Mouse (Mus musculus) forebrain, postnatal 0 days (tissue): ENCODE measurements around the gene Tfb1m. TPM values are rescaled to one million over a fixed set of nuclear protein-coding genes. Genes with fewer than 3 reads are reported as not detected.

Experiments
- ATAC-seq: fragments of 200-750 bp; cut with Nextera tagmentation; 2 replicates; pipeline ENCODE4 v1.8.0; 2017; ENCODE audit warnings: mild to moderate bottlenecking, moderate library complexity
- DNase-seq: peaks from one replicate; pipeline ENCODE4 v3.0.0-alpha.2; 2015
- H3K27ac ChIP-seq: fragments of 300-500 bp; sonication (generic); 2 replicates; pipeline ENCODE4 v1.5.1; 2014; ENCODE audit warnings: low read depth, mild to moderate bottlenecking, antibody characterized with exemption, low read length, moderate library complexity, mixed read lengths
- H3K27me3 ChIP-seq: fragments of 300-500 bp; sonication (generic); 2 replicates; pipeline ENCODE4 v1.6.1; 2014; ENCODE audit warnings: mild to moderate bottlenecking, low read length, mixed read lengths; ENCODE audit not compliant: insufficient read depth
- H3K36me3 ChIP-seq: fragments of 300-500 bp; sonication (generic); 2 replicates; pipeline ENCODE4 v1.6.1; 2014; ENCODE audit warnings: mild to moderate bottlenecking, moderate library complexity; ENCODE audit not compliant: insufficient read depth
- H3K4me1 ChIP-seq: fragments of 300-500 bp; sonication (generic); 2 replicates; pipeline ENCODE4 v1.6.1; 2014; ENCODE audit warnings: antibody characterized with exemption; ENCODE audit not compliant: insufficient read depth
- H3K4me2 ChIP-seq: fragments of 300-500 bp; sonication (generic); 2 replicates; pipeline ENCODE4 v1.6.1; 2014; ENCODE audit warnings: low read depth, mild to moderate bottlenecking, moderate library complexity
- H3K4me3 ChIP-seq: fragments of 300-500 bp; sonication (generic); 2 replicates; pipeline ENCODE4 v1.5.1; 2014; ENCODE audit warnings: low read depth, low read length, mixed read lengths
- H3K9ac ChIP-seq: fragments of 300-500 bp; sonication (generic); 2 replicates; pipeline ENCODE4 v1.6.1; 2014; ENCODE audit warnings: mild to moderate bottlenecking
- H3K9me3 ChIP-seq: fragments of 300-500 bp; sonication (generic); 2 replicates; pipeline ENCODE4 v1.6.1; 2016; ENCODE audit warnings: low read length
- CTCF ChIP-seq: sonication (generic); IDR thresholded peaks from 2 replicates; pipeline ENCODE4 v1.5.1; 2016; ENCODE audit warnings: antibody characterized with exemption, control low read depth, low read depth
- WGBS: fragments of 180-500 bp; shearing (Covaris S2); extraction: QIAGEN DNeasy Blood & Tissue Kit; methylation state at CpG from one replicate; pipeline ENCODE4 v1.1.7; 2014; 5-methylcytosine and 5-hydroxymethylcytosine counted together
- polyA plus RNA-seq: library from polyadenylated mRNA; unstranded; fragments of >200 nt; fragmentation: Nextera tagmentation; extraction: Ambion mirVana; gene quantifications from 2 replicates; pipeline ENCODE4 v1.2.1, GENCODE M21; 2015
- total RNA-seq: library from RNA; depleted of rRNA; stranded (reverse); fragments of >200 nt; gene quantifications from 2 replicates; pipeline ENCODE4 v1.2.3, GENCODE M21; 2014; rRNA removed

The Tfb1m gene
- total RNA-seq (8.1 and 11.2 TPM in 2 replicates), polyA plus RNA-seq (7.2 and 8.2 TPM in 2 replicates)

DNA sequence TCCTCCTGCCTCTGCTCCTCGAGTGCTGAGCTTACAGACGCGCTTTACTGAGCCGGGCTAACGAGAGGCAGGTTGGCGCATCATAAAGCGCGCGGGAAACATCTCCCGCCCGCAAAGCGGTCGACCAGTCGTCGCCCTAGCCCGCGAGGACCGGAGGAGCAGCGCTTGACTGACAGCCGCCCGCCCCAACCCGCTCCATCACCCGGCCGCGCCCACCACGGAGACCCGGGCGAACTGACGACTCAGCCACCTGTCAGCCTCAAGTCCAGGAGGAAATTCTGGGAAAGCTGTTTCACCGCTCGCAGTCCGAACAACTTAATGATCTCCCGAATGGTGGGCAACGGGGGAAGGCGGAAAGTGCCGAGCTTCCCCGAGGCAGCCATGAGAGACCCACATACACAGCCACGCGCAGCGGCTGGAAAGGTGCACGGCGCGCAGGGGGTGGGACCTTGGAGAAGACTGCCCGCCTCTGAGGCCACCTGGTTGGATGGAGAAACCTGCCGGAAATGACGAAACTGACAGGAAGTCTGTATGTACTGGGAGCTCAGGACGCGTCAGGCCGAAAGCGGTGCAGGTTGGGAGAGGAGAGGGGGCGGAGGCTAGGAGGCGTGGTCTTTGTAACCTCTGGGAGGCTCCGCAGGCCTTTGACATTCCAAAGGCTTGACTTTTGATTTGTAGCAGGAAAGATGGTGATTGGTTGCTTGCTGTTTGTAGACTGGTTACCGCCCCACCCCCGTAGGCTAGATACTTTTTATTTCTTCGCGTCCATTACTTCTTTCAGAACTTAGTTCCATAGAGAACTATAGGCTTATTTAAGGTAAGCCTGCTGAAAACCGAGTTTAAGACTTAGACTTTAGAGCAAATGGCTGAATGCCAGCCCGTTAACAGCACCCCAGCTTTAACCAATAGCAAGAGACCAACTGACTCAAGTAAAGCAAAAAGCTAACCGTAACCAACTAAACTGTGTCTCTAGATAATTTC is at the start of gene Tfb1m:
TSS of gene Tfb1m (minus strand) at position 451 of the 981 bp plus-strand sequence.
- under 1% methylated on average over 60 of the region's 60 CpGs for WGBS
- Histone ChIP-seq H3K36me3 (no peaks in the 10 kb centered on the region), H3K4me1 (no peaks in the 10 kb centered on the region), H3K9ac (peak within 1 kb of the TSS; percentile 54), H3K27ac (peak within 1 kb of the TSS; percentile 86), H3K27me3 (no peaks in the 10 kb centered on the region), H3K4me3 (peak within 1 kb of the TSS; percentile 62), H3K9me3 (no peaks in the 10 kb centered on the region), H3K4me2 (peak within 1 kb of the TSS; percentile 55)
- DNase-seq (peak; percentile 98), ATAC-seq (peak; percentile 99)
- no peak for TF ChIP-seq CTCF

- ATAC-seq (peak; percentile 55; the same call in 1 of the 2 replicates), DNase-seq (peak; percentile 72)
- WGBS: 69% methylated on average over 6 of the region's 6 CpGs
- Histone ChIP-seq H3K4me1 (no peaks in the 10 kb centered on the region), H3K27ac (no peak overlapping the region), H3K4me3 (no peak overlapping the region), H3K36me3 (no peaks in the 10 kb centered on the region), H3K27me3 (no peaks in the 10 kb centered on the region), H3K9me3 (no peaks in the 10 kb centered on the region), H3K4me2 (no peak overlapping the region), H3K9ac (no peak overlapping the region)
- no peak for TF ChIP-seq CTCF
Measured at GRCm38 (mm10) chr17:3602954-3603672, 45.5 kb upstream of the Tfb1m start.

GRCm38 (mm10) chr17:3598393-3598792 is 40.8 kb upstream of the Tfb1m start:
- Histone ChIP-seq H3K27me3 (no peaks in the 10 kb centered on the region), H3K9me3 (no peaks in the 10 kb centered on the region), H3K27ac (no peak overlapping the region), H3K4me1 (no peaks in the 10 kb centered on the region), H3K36me3 (no peaks in the 10 kb centered on the region), H3K4me2 (no peak overlapping the region), H3K9ac (no peak overlapping the region), H3K4me3 (no peak overlapping the region)
- TF ChIP-seq CTCF: no peak
- no peak for ATAC-seq
- DNase-seq: no peak
- WGBS: 63% methylated on average over 1 of the region's 1 CpGs

- no peaks in the 10 kb centered on the region for H3K36me3 ChIP-seq
- no peak overlapping the region for H3K4me3 ChIP-seq
- ATAC-seq (no peak), DNase-seq (no peak)
- no peaks in the 10 kb centered on the region for H3K9me3 ChIP-seq
- H3K27me3 ChIP-seq: no peaks in the 10 kb centered on the region
- H3K4me1 ChIP-seq: no peaks in the 10 kb centered on the region
- no peak for TF ChIP-seq CTCF
- H3K4me2 ChIP-seq: no peak overlapping the region
- H3K9ac ChIP-seq: no peak overlapping the region
- WGBS: 61% methylated on average over 1 of the region's 1 CpGs
- no peak overlapping the region for H3K27ac ChIP-seq
Measured at GRCm38 (mm10) chr17:3597866-3598265, 40.3 kb upstream of the Tfb1m start.

- Histone ChIP-seq H3K9ac (no peak overlapping the region), H3K4me2 (no peak overlapping the region), H3K36me3 (no peaks in the 10 kb centered on the region), H3K27ac (no peak overlapping the region), H3K27me3 (no peaks in the 10 kb centered on the region), H3K4me1 (no peaks in the 10 kb centered on the region), H3K9me3 (no peaks in the 10 kb centered on the region), H3K4me3 (no peak overlapping the region)
- no peak for TF ChIP-seq CTCF
- 73% methylated on average over 1 of the region's 1 CpGs for WGBS
- DNase-seq: no peak
- ATAC-seq: no peak
Measured at GRCm38 (mm10) chr17:3597130-3597529, 39.5 kb upstream of the Tfb1m start.

GRCm38 (mm10) chr17:3570876-3571275 is 13.3 kb upstream of the Tfb1m start:
- H3K27me3 ChIP-seq: no peaks in the 10 kb centered on the region
- TF ChIP-seq CTCF: peak; percentile 94
- WGBS: 5% methylated on average over 12 of the region's 12 CpGs
- H3K4me1 ChIP-seq: no peaks in the 10 kb centered on the region
- H3K36me3 ChIP-seq: no peaks in the 10 kb centered on the region
- no peak overlapping the region for H3K4me3 ChIP-seq
- H3K27ac ChIP-seq: no peak overlapping the region
- no peak overlapping the region for H3K4me2 ChIP-seq
- no peak overlapping the region for H3K9ac ChIP-seq
- peak; percentile 45; the same call in 1 of the 2 replicates for ATAC-seq
- DNase-seq: peak; percentile 94
- H3K9me3 ChIP-seq: no peaks in the 10 kb centered on the region

GRCm38 (mm10) chr17:3562405-3562804 is 4.8 kb upstream of the Tfb1m start:
- Histone ChIP-seq H3K4me1 (no peaks in the 10 kb centered on the region), H3K4me3 (no peak overlapping the region), H3K36me3 (no peaks in the 10 kb centered on the region), H3K4me2 (no peak overlapping the region), H3K9ac (no peak overlapping the region), H3K9me3 (no peaks in the 10 kb centered on the region), H3K27ac (no peak overlapping the region), H3K27me3 (no peaks in the 10 kb centered on the region)
- peak; percentile 19; the same call in 1 of the 2 replicates for TF ChIP-seq CTCF
- DNase-seq (no peak), ATAC-seq (no peak)
- 68% methylated on average over 8 of the region's 8 CpGs for WGBS
